Mouse (Mus musculus): Measurements from ENCODE around the gene Olfr639. TPM values are rescaled to one million over a fixed set of nuclear protein-coding genes. Genes with fewer than 3 reads are reported as not detected.
"Not testable (repeated sequence)": the region's sequence is repeated elsewhere in the genome, so short reads cannot be mapped to it uniquely, and the experiment has no call there.

The Olfr639 gene
- 0.13 TPM in 1 of 2 replicates, not detected in the other for total RNA-seq (2017)

DNA sequence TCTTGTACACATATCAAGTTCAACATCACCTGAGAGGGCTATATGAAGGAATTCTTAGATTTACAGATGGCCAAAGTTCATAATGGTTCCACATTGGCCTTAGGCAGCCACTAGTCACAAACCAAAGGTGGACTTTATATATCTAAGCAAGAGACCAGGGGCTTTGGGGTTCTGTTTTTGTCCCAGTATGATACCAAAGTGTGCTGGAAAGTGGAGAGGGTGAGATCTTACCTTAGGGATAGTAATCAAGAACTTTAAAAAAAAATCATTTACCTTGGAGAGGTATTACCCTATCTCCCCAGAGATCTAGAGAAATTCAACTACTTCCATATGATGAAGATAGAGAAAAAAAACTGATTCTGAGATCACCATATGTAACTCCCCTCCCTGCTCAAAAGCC is at the start of gene Olfr639:
Gene Olfr639, minus strand, starts transcription at position 101 of the 400 bp plus-strand sequence.
- no peak for ATAC-seq (replicated peaks in 1 of 2; ENCODE audit: insufficient read depth in 1 of 2, low FRiP score in 2 of 2, low TSS enrichment in 1 of 2, low read depth in 1 of 2, poor library complexity in 2 of 2, severe bottlenecking in 2 of 2)

DNA sequence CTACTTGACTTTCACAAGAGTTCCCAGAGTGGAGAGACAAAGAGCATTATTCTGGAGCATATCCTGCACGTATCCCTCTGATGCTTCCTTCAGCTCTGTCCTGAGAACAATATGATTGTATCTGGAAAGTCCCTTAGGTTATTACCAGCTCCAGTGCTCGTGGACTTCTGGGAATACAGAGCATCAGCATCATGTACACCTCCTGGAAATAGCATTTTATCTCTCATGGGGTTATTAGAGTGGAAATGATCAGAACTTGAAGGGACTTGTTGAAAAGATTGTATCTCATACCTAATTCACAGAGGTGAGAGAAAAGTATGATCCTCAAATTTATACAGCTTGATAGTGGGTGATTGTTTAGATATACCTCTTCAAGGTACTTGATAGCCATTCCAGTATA is 44.2 kb upstream of the Olfr639 start, which contains the start of gene 4930516K23Rik:
Gene 4930516K23Rik, minus strand, starts transcription at position 101 of the 400 bp plus-strand sequence.
- ATAC-seq (replicated peaks in 1 of 2; ENCODE audit: insufficient read depth in 1 of 2, low FRiP score in 2 of 2, low TSS enrichment in 1 of 2, low read depth in 1 of 2, poor library complexity in 2 of 2, severe bottlenecking in 2 of 2) = no peak

DNA sequence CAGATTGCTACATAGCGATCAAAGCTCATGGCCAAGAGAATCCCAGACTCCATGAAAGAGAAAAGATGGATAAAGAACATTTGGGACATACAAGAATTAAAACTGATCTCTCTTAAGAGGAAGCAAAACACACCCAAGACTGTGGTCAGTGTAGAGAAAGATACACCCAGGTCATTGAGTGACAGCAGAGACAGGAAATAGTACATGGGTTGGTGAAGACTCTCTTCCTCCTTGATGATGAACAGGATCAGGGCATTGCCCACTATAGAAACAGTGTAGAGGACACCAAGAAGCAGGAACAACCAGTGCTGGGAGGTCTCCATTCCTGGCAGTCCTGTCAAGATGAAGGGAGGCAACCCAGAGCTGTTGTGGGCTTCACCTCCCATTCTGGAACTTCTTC is 42.1 kb upstream of the Olfr639 start:
- no peak for ATAC-seq (replicated peaks in 1 of 2; ENCODE audit: insufficient read depth in 1 of 2, low FRiP score in 2 of 2, low TSS enrichment in 1 of 2, low read depth in 1 of 2, poor library complexity in 2 of 2, severe bottlenecking in 2 of 2)

DNA sequence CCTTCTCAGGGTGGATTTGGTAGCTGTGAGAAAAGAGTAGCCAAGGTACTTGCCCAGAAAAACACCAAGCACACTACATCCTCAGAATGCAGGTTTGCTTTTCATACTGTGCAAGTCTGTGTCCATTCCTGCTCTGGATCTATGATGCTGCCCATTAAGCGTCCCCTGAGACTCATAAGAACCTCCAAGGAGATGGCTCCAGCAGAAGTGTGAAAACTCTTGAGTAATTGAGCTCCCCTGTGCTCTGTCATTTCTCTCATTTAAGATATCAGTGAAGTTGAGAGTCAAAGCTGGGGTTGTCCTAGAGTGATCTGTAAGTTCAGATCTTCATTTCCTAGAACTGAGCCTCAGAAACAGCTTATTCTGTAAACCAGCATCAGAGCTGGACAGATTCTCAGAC is 35.5 kb upstream of the Olfr639 start, which contains the start of gene Olfr642:
Gene Olfr642, minus strand, starts transcription at position 101 of the 400 bp plus-strand sequence.
- no peak for ATAC-seq (replicated peaks in 1 of 2; ENCODE audit: insufficient read depth in 1 of 2, low FRiP score in 2 of 2, low TSS enrichment in 1 of 2, low read depth in 1 of 2, poor library complexity in 2 of 2, severe bottlenecking in 2 of 2)

DNA sequence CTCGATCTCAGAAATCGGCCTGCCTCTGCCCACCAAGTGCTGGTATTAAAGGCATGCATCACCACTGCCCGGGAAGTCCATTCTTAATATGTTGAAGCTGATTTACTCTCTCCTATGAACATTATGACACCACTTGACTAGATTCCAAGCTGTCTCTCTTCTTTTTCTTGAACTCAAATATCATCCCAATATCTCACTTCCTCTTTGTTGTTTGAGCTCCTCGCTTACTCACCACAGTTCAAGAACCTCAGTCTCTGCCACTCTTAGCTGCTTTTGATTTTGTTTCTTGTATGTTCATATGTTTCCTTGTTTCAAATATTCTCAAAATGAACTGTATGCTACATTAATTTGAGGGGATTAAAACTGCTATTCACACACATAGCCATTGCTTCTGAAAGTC is 33.6 kb upstream of the Olfr639 start:
- ATAC-seq (replicated peaks in 1 of 2; ENCODE audit: insufficient read depth in 1 of 2, low FRiP score in 2 of 2, low TSS enrichment in 1 of 2, low read depth in 1 of 2, poor library complexity in 2 of 2, severe bottlenecking in 2 of 2) = peak in 1 of 2 experiments; percentile 32; a peak in 1 of 4 replicates

DNA sequence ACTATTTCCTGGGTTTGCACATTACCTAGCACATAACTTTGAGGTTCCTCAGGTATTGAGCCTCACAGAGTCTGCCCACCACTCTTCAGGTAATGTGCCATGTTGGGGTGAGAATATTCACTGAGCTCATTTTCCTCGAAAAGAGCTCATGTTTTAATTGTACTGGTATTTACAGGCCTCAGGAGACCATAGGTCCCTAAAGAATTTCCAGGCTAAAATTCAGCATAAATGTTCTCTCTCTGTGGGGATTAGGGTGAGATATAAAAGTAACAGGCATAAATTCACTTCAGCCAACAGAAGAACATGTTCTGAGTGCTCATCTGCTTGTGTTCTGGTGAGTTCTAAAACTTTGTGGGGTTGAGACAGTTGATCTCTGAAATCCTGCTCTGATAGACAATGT is 18.0 kb upstream of the Olfr639 start, which contains the start of gene Olfr641:
Gene Olfr641, plus strand, starts transcription at position 301 of the 400 bp plus-strand sequence.
- no peak for ATAC-seq (replicated peaks in 1 of 2; ENCODE audit: insufficient read depth in 1 of 2, low FRiP score in 2 of 2, low TSS enrichment in 1 of 2, low read depth in 1 of 2, poor library complexity in 2 of 2, severe bottlenecking in 2 of 2)

DNA sequence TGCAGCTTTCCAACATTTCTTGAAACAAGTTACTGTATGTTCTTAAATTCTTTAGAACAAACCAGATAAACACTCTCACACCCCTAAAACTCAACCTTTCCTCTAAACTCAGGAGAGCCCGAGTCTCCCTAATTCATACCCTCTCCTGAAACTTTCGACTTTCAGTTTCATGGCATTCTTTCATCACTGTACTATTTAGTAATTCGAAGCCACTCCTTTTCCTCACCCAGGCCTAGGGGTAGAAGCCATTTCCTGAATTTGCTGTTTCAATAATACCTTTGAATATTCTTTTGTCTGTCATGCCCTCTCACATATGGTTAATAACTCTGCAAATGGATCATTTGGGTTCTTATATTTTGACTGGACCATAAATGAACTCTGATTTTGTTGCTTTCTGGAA is 9.9 kb upstream of the Olfr639 start:
- no peak for ATAC-seq (replicated peaks in 1 of 2; ENCODE audit: insufficient read depth in 1 of 2, low FRiP score in 2 of 2, low TSS enrichment in 1 of 2, low read depth in 1 of 2, poor library complexity in 2 of 2, severe bottlenecking in 2 of 2)

DNA sequence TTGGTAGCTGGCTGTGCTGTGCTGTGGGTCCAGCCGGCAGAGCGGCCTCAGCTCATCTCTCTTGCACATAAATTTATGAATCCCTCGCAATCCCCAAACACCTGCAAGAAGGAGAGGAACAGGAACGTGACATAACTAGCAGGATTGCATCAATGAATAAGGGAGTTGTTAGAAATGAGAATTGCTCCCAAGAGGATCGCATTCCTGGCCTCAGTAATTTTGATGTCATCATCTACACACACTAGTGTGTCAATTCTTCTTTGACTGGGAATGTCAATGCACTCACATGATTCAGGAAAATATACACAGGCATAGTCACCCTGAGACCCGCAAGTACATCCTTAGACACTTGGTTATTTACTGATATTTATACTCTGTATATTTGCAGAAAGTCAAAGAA is 8.4 kb upstream of the Olfr639 start, which contains the start of gene Olfr640:
Gene Olfr640, minus strand, starts transcription at position 101 of the 400 bp plus-strand sequence.
- ATAC-seq (replicated peaks in 1 of 2; ENCODE audit: insufficient read depth in 1 of 2, low FRiP score in 2 of 2, low TSS enrichment in 1 of 2, low read depth in 1 of 2, poor library complexity in 2 of 2, severe bottlenecking in 2 of 2) = no peak

DNA sequence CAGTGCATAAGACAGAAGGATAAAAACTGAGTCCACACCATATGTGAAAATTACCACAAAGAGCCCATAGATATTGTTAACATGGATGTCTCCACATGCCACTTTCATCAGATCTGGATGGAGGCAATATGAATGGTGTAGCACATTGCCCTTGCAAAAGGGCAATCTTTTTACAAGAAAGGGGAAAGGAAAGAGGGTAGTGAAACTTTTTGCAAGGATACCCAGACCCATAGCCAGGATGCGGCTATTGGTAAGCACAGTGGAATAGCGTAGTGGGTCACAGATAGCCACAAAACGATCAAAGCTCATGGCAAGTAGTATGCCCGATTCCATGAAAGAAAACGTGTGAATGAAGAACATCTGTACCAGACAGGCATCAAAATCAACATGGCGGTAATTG is 4.5 kb upstream of the Olfr639 start:
- ATAC-seq (replicated peaks in 1 of 2; ENCODE audit: insufficient read depth in 1 of 2, low FRiP score in 2 of 2, low TSS enrichment in 1 of 2, low read depth in 1 of 2, poor library complexity in 2 of 2, severe bottlenecking in 2 of 2) = no peak; a peak in 1 of 4 replicates

DNA sequence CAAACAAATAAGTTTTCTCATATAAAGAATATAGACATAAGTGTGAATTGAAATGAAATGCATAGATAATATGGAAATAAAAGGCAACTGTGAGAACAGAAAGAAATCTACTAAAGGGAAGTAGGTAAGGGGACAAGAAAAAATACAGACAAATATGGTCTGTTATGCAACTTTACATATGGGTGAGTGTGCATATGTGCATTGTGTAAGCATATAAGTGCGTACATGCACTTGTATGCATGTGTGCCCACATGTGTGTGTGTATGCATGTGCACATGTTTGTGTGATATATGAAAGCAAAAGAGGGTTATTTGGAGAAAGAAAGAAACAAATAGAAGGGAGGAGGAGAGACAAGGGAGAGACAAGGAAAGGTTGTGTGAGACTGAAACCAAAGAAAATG is 1.9 kb upstream of the Olfr639 start:
- ATAC-seq (replicated peaks in 1 of 2; ENCODE audit: insufficient read depth in 1 of 2, low FRiP score in 2 of 2, low TSS enrichment in 1 of 2, low read depth in 1 of 2, poor library complexity in 2 of 2, severe bottlenecking in 2 of 2) = no peak; a peak in 1 of 4 replicates

DNA sequence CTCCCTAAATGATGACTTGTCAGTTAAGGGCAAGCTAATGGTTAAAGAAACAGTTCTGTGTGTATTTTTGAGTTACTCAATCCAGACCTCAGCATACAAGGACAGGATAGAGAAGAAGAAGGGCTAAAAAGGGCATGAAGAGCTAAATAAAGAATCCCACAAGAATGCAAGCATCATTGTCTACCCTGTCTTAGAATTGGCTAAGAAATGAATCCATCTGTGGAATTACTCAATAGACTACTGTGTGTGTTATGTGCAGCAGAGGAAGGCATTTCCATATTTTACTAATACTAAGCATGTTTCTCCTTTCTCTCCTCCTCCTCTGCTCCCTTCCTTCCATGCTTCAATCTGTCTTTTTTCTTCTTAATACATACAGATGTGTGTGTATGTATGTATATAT is 18.0 kb downstream of the Olfr639 start:
- ATAC-seq (replicated peaks in 1 of 2; ENCODE audit: insufficient read depth in 1 of 2, low FRiP score in 2 of 2, low TSS enrichment in 1 of 2, low read depth in 1 of 2, poor library complexity in 2 of 2, severe bottlenecking in 2 of 2) = no peak

DNA sequence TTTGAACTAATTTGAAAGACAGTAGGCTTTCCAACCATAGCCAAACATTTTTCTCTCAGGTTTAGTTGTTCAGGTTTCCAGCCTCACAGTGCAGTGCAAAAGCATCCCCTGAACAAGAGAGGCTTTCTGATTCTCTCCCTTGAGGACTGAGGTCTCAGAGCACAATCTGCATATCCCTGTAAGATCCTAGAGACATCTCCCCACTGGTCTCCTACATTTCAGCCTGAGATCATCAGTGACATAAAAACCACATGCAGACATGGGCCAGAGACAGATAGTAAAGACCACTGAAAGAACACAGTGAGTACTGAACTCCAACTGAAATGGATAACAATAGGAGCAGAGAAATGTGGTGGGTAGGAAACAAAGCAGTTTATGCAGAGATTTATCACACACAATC is 18.7 kb downstream of the Olfr639 start, which contains the start of gene Olfr638:
Gene Olfr638, plus strand, starts transcription at position 301 of the 400 bp plus-strand sequence.
- ATAC-seq (replicated peaks in 1 of 2; ENCODE audit: insufficient read depth in 1 of 2, low FRiP score in 2 of 2, low TSS enrichment in 1 of 2, low read depth in 1 of 2, poor library complexity in 2 of 2, severe bottlenecking in 2 of 2) = no peak

DNA sequence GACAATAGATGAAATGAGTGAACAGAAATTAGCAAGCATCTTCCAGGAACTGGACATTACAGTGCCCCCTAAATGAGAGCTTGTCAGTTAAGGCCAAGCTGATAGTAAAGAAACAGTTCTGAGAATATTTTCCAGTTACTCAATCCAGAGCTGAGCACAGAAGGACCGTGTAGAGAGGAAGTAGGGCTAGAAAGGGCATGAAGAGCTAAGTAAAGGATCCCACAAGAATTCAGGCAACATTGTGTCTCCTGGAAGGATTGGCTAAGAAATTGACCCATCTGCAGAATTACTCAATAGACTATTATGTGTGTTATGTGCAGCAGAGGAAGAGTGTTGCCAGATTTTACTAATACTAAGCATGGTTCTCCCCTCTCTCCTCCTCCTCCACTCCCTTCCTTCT is 45.3 kb downstream of the Olfr639 start:
- no peak for ATAC-seq (replicated peaks in 1 of 2; ENCODE audit: insufficient read depth in 1 of 2, low FRiP score in 2 of 2, low TSS enrichment in 1 of 2, low read depth in 1 of 2, poor library complexity in 2 of 2, severe bottlenecking in 2 of 2)

DNA sequence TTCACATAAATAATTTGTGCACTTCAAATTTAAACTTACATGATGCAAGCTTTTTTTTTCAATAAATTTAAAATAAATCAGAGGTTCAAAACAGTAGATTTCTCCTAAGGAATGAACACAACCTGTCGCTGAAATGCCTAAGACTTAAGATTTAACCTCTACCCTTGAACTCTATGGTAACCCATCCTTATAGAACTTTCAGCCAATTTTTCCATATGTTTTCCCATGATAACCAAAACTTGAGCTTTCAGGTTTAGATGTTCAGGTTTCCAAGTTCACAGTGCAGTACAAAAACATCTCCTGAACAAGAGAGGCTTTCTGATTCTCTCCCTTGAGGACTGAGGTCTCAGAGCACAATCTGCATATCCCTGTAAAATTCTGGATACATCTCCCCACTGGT is 46.3 kb downstream of the Olfr639 start, which contains the start of gene Olfr635:
Gene Olfr635, plus strand, starts transcription at position 301 of the 400 bp plus-strand sequence.
- no peak for ATAC-seq (replicated peaks in 1 of 2; ENCODE audit: insufficient read depth in 1 of 2, low FRiP score in 2 of 2, low TSS enrichment in 1 of 2, low read depth in 1 of 2, poor library complexity in 2 of 2, severe bottlenecking in 2 of 2)

DNA sequence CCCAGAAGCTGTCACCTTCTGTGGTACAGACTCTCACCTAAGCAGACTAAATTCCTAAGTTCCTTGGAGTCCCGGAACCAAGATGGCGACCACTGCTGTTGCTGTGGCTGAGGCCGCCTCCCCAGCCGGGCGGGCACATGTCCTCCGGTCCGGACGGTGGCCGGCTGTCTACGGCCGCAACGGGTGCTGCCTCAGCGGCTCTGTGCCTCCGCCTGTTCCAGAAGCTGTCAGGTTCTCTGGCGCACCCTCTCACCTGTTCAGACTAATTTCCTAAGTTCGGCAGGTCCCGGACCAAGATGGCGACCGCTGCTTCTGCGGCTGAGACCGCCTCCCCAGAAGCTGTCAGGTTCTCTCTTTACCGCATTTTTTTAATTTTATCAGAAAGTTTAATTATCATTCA is 50.2 kb downstream of the Olfr639 start:
- not testable (repeated sequence) for ATAC-seq (replicated peaks in 1 of 2; ENCODE audit: insufficient read depth in 1 of 2, low FRiP score in 2 of 2, low TSS enrichment in 1 of 2, low read depth in 1 of 2, poor library complexity in 2 of 2, severe bottlenecking in 2 of 2)

Other genes starting within 250 kb of the Olfr639 start
- gene Olfr69, start 245.7 kb downstream of the Olfr639 start, total RNA-seq (2017) = not detected in 2 replicates
- gene Olfr68, start 237.6 kb downstream of the Olfr639 start, total RNA-seq (2017) = 0.88 TPM in 1 of 2 replicates, not detected in the other
- not detected in 2 replicates for gene Olfr67, start 225.5 kb downstream of the Olfr639 start, total RNA-seq (2017)
- 14.9 and 19.7 TPM in 2 replicates for gene Hbb-bt, start 203.3 kb downstream of the Olfr639 start, total RNA-seq (2017)
- gene Hbb-bs, start 189.2 kb downstream of the Olfr639 start, total RNA-seq (2017) = 47.4 and 80.7 TPM in 2 replicates
- gene Hbb-bh2, start 176.8 kb downstream of the Olfr639 start, total RNA-seq (2017) = not detected in 2 replicates
- not detected in 2 replicates for gene Hbb-bh1, start 174.1 kb downstream of the Olfr639 start, total RNA-seq (2017)
- gene Hbb-y, start 164.1 kb downstream of the Olfr639 start, total RNA-seq (2017) = not detected in 2 replicates
- gene Olfr66, start 131.1 kb downstream of the Olfr639 start, total RNA-seq (2017) = not detected in 2 replicates
- gene Olfr64, start 122.8 kb downstream of the Olfr639 start, total RNA-seq (2017) = not detected in 2 replicates
- gene Olfr65, start 113.8 kb downstream of the Olfr639 start, total RNA-seq (2017) = not detected in 2 replicates
- not detected in 2 replicates for gene Olfr631, start 88.5 kb downstream of the Olfr639 start, total RNA-seq (2017)
- 1.6 TPM in 1 of 2 replicates, not detected in the other for gene Olfr632, start 83.0 kb downstream of the Olfr639 start, total RNA-seq (2017)
- not detected in 2 replicates for gene Olfr633, start 72.9 kb downstream of the Olfr639 start, total RNA-seq (2017)
- gene Olfr635, start 46.2 kb downstream of the Olfr639 start, total RNA-seq (2017) = not detected in 2 replicates
- gene Olfr638, start 18.6 kb downstream of the Olfr639 start, total RNA-seq (2017) = not detected in 2 replicates
- gene Olfr640, start 8.3 kb upstream of the Olfr639 start, total RNA-seq (2017) = not detected in 2 replicates
- gene Olfr641, start 18.1 kb upstream of the Olfr639 start, total RNA-seq (2017) = not detected in 2 replicates
- 0.56 TPM in 1 of 2 replicates, not detected in the other for gene Olfr642, start 35.4 kb upstream of the Olfr639 start, total RNA-seq (2017)
- not detected in 2 replicates for gene 4930516K23Rik, start 44.1 kb upstream of the Olfr639 start, total RNA-seq (2017)
- gene Olfr644, start 54.6 kb upstream of the Olfr639 start, total RNA-seq (2017) = 0.10 and 0.38 TPM in 2 replicates
- not detected in 2 replicates for gene Olfr645, start 68.2 kb upstream of the Olfr639 start, total RNA-seq (2017)
- gene Olfr646, start 87.6 kb upstream of the Olfr639 start, total RNA-seq (2017) = 0.38 TPM in 1 of 2 replicates, not detected in the other
- 0.25 TPM in 1 of 2 replicates, not detected in the other for gene Ubqln5, start 112.5 kb upstream of the Olfr639 start, total RNA-seq (2017)
- gene Olfr643, start 120.1 kb upstream of the Olfr639 start, total RNA-seq (2017) = not detected in 2 replicates
- gene Ubqln3, start 126.0 kb upstream of the Olfr639 start, total RNA-seq (2017) = 0.13 and 0.30 TPM in 2 replicates
- gene Ubqlnl, start 133.3 kb upstream of the Olfr639 start, total RNA-seq (2017) = 0.05 TPM in 1 of 2 replicates, not detected in the other
- 2.5 TPM in 1 of 2 replicates, not detected in the other for gene Olfm5, start 147.5 kb upstream of the Olfr639 start, total RNA-seq (2017)
- not detected in 2 replicates for gene Olfr648, start 166.1 kb upstream of the Olfr639 start, total RNA-seq (2017)
- gene Olfr649, start 178.7 kb upstream of the Olfr639 start, total RNA-seq (2017) = not detected in 2 replicates
- 9.3 and 16.7 TPM in 2 replicates for gene Trim6, start 201.5 kb upstream of the Olfr639 start, total RNA-seq (2017)
- gene Trim34a, start 227.2 kb upstream of the Olfr639 start, total RNA-seq (2017) = 49.1 and 62.5 TPM in 2 replicates